Mouse (Mus musculus): Measurements from ENCODE around the gene Slc4a4. TPM values are rescaled to one million over a fixed set of nuclear protein-coding genes. Genes with fewer than 3 reads are reported as not detected.

The Slc4a4 gene
- polyA plus RNA-seq, 1 experiment from 2014 or later = 12.1 TPM

DNA sequence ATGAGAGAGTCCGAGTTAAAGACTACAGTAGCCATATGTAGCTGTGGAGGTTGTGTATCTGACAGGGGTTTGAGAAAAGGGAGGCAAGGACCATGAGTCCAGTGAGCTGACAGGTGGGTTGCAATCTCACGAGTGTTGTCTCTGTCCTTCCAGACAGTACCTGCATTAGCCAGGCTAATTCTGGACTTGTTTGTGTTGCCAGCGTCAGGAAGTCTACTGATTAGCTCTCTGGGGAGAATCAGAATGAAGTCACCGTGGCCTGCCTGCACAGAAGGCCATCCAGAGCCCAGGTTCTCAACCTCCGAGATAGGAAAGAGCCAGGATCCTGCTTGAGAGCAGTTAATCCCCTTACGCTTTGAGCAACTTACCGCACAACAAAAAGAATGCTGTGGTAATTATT lies 18.2 kb downstream of the Slc4a4 start:
- DNase-seq (ENCODE audit: low spot score) = no peak
- H3K27me3 ChIP-seq (ENCODE audit: control insufficient read depth, insufficient read depth, low read length) = no peaks in the 10 kb centered on the region
- H3K9me3 ChIP-seq (ENCODE audit: control insufficient read depth, low read length) = no peaks in the 10 kb centered on the region
- no peak overlapping the region for H3K27ac ChIP-seq
- no peak overlapping the region for H3K4me3 ChIP-seq (replicated peaks; ENCODE audit: low read length)
- no peak for ATAC-seq (ENCODE audit: low FRiP score)
- no peaks in the 10 kb centered on the region for H3K36me3 ChIP-seq (replicated peaks; ENCODE audit: control insufficient read depth, insufficient read depth)
- no peaks in the 10 kb centered on the region for H3K4me1 ChIP-seq (replicated peaks; ENCODE audit: control insufficient read depth, insufficient read depth, low read length)
- no peak overlapping the region for H3K9ac ChIP-seq
- no peak overlapping the region for H3K4me2 ChIP-seq (replicated peaks)
- 79% methylated on average over 7 of the region's 7 CpGs for whole genome bisulfite sequencing

DNA sequence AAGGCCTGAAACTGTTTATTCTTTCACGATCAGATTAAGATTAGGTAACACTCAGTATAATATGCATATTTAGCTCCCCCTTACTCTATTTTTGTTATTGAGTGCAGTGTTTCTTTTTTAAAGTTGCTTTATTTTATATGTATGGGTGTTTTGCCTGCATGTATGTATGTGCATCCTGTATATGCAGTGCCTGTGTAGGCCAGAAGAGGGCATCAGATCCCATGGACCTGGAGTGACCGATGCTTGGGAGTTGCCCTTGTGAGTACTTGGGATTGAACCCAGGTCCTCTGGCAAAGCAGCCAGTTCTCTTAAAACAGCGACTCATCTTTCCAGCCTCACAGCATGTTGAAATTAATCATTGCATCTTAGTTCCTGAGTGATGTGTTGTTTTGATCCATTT lies 21.0 kb downstream of the Slc4a4 start:
- no peaks in the 10 kb centered on the region for H3K27me3 ChIP-seq (ENCODE audit: control insufficient read depth, insufficient read depth, low read length)
- DNase-seq (ENCODE audit: low spot score) (no peak), ATAC-seq (ENCODE audit: low FRiP score) (no peak)
- H3K36me3 ChIP-seq (replicated peaks; ENCODE audit: control insufficient read depth, insufficient read depth) = no peaks in the 10 kb centered on the region
- H3K9me3 ChIP-seq (ENCODE audit: control insufficient read depth, low read length) = no peaks in the 10 kb centered on the region
- no peak overlapping the region for H3K4me2 ChIP-seq (replicated peaks)
- no peak overlapping the region for H3K4me3 ChIP-seq (replicated peaks; ENCODE audit: low read length)
- 95% methylated on average over 3 of the region's 3 CpGs for WGBS
- H3K9ac ChIP-seq = no peak overlapping the region
- no peaks in the 10 kb centered on the region for H3K4me1 ChIP-seq (replicated peaks; ENCODE audit: control insufficient read depth, insufficient read depth, low read length)
- no peak overlapping the region for H3K27ac ChIP-seq

DNA sequence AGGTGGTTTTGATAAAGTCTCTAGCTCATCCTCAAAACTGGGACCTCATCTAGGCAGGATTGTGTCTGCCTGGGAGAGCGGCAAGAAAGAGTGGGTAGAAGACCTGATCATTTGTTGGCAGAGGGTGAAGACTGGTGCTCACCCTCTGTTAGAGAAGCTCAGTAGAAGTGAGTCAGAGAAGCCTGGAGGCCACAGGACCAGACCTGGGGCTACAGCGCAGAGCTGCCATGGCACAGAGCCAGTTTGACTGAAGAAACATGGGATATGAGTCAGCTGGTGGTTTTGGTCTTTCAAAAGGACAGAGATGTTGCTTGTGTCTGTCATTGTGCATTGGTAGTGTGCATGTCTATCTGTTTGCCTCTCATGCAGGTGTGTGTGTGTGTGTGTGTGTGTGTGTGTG lies 26.0 kb downstream of the Slc4a4 start:
- no peak for DNase-seq (ENCODE audit: low spot score)
- Histone ChIP-seq H3K4me2 (replicated peaks) (no peak overlapping the region), H3K27me3 (ENCODE audit: control insufficient read depth, insufficient read depth, low read length) (no peaks in the 10 kb centered on the region), H3K4me1 (replicated peaks; ENCODE audit: control insufficient read depth, insufficient read depth, low read length) (no peaks in the 10 kb centered on the region), H3K9me3 (ENCODE audit: control insufficient read depth, low read length) (no peaks in the 10 kb centered on the region), H3K4me3 (replicated peaks; ENCODE audit: low read length) (no peak overlapping the region), H3K36me3 (replicated peaks; ENCODE audit: control insufficient read depth, insufficient read depth) (no peaks in the 10 kb centered on the region), H3K27ac (no peak overlapping the region), H3K9ac (no peak overlapping the region)
- ATAC-seq (ENCODE audit: low FRiP score) = no peak
- WGBS = 98% methylated on average over 2 of the region's 2 CpGs

DNA sequence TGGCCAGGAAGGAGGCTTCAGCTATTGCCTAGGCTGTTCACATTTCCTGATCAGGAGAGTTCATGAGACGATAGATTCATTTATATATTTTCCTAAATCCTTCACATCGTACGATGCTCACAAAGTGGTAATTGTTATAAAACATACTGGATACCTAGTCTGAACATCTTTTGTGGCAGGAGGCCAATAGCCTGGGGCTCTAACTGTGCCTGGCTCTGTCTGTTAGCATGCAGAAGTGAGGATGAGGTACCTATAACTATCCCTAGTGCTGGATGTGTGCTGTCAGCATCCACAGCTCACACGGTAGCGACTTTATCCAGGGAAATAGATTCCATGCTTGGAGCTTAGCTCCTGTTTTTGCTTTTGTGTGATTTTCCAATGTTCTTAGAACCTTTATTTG lies 28.5 kb downstream of the Slc4a4 start:
- Histone ChIP-seq H3K36me3 (replicated peaks; ENCODE audit: control insufficient read depth, insufficient read depth) (no peaks in the 10 kb centered on the region), H3K9me3 (ENCODE audit: control insufficient read depth, low read length) (no peaks in the 10 kb centered on the region), H3K4me3 (replicated peaks; ENCODE audit: low read length) (no peak overlapping the region), H3K27ac (no peak overlapping the region), H3K9ac (no peak overlapping the region), H3K4me2 (replicated peaks) (no peak overlapping the region), H3K4me1 (replicated peaks; ENCODE audit: control insufficient read depth, insufficient read depth, low read length) (no peaks in the 10 kb centered on the region), H3K27me3 (ENCODE audit: control insufficient read depth, insufficient read depth, low read length) (no peaks in the 10 kb centered on the region)
- 92% methylated on average over 5 of the region's 5 CpGs for WGBS
- ATAC-seq (ENCODE audit: low FRiP score) = no peak
- no peak for DNase-seq (ENCODE audit: low spot score)

DNA sequence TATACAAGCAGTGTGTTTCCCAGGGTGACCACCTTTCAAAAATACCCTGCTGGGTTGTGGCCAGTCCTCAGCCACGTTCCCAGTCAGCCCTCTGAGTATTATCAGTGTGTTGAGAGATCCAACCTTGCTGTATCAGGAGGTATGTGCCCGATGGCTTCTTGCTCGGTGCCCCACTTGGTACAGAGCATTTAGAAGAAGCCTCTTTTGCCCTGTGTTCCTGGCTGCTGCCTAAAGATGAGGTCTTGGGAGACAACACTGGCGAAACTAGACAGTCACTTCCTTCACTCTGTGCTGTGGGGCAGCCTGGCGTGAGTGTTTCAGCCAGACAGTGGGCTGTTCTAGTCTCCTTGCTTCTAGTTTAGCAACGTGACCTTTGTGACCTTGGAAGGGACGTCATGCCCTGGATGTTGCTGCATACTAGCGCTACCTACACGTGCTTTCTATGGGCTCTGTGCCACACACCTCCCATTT lies 29.9 kb downstream of the Slc4a4 start:
- Histone ChIP-seq H3K9ac (no peak overlapping the region), H3K9me3 (ENCODE audit: control insufficient read depth, low read length) (no peaks in the 10 kb centered on the region), H3K4me1 (replicated peaks; ENCODE audit: control insufficient read depth, insufficient read depth, low read length) (no peaks in the 10 kb centered on the region), H3K27me3 (ENCODE audit: control insufficient read depth, insufficient read depth, low read length) (no peaks in the 10 kb centered on the region), H3K4me2 (replicated peaks) (no peak overlapping the region), H3K36me3 (replicated peaks; ENCODE audit: control insufficient read depth, insufficient read depth) (no peaks in the 10 kb centered on the region), H3K4me3 (replicated peaks; ENCODE audit: low read length) (no peak overlapping the region), H3K27ac (no peak overlapping the region)
- WGBS = 76% methylated on average over 9 of the region's 9 CpGs
- DNase-seq (ENCODE audit: low spot score) (no peak), ATAC-seq (ENCODE audit: low FRiP score) (no peak)

DNA sequence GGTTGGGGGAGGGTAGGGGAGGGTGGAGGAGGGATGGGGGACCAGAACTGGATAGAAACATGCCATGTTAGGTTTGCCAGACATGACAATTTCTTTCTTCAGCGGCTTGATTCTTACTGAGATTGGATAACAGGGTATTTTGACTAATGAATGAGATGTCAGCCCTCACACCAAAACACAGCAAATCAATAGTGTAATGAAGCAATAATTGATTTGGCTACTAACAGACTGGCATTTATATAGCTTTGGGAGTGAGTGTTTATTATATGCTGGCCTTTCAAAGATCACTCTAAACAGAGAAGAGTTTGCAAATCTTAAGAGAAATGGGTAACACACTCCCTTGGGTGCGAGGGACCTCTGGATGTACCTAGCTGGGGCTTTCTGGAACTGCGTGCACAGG lies 30.6 kb downstream of the Slc4a4 start:
- no peak for DNase-seq (ENCODE audit: low spot score)
- 87% methylated on average over 3 of the region's 3 CpGs for WGBS
- Histone ChIP-seq H3K27me3 (ENCODE audit: control insufficient read depth, insufficient read depth, low read length) (no peaks in the 10 kb centered on the region), H3K4me3 (replicated peaks; ENCODE audit: low read length) (no peak overlapping the region), H3K27ac (no peak overlapping the region), H3K4me2 (replicated peaks) (no peak overlapping the region), H3K9ac (no peak overlapping the region), H3K4me1 (replicated peaks; ENCODE audit: control insufficient read depth, insufficient read depth, low read length) (no peaks in the 10 kb centered on the region), H3K36me3 (replicated peaks; ENCODE audit: control insufficient read depth, insufficient read depth) (no peaks in the 10 kb centered on the region), H3K9me3 (ENCODE audit: control insufficient read depth, low read length) (no peaks in the 10 kb centered on the region)
- no peak for ATAC-seq (ENCODE audit: low FRiP score)

DNA sequence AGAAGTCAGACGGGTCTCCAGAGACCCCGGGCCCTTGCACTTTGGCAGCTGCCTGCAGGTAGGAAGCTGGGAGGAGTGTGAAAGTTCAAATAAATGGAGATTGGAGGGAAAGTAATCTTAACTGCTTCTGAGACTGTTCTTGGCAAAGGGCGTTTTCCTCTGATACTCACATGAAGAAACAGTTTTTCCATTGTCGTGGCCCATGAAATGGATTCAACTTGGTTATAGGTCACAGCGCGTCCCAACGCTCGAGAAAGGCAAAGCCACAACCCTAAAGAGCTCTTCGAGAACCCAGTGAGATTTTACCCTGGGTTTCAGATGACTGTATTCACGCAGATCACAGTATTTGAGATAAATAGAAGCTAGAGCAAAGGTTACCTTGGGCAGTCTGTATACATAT lies 31.0 kb downstream of the Slc4a4 start:
- 88% methylated on average over 10 of the region's 10 CpGs for WGBS
- H3K4me1 ChIP-seq (replicated peaks; ENCODE audit: control insufficient read depth, insufficient read depth, low read length) = no peaks in the 10 kb centered on the region
- ATAC-seq (ENCODE audit: low FRiP score) = no peak

DNA sequence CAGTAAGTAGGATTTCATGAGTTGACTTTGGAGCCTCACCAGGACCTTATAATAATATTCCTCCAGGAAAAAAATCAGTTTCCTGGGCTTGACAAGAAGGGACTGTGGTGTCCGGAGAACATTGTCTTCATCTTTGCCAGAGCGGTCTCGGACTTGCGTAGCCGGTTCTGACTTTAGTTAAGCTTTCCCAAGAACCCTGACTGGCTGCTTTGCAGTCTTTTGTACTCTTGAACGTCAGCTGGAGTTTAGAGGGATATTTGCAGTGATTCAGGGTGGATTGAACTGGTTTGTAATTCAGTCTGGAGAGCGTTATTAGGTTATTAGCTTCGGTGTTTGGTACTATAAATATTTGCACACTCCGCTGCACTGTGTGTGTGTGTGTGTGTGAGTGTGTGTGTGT lies 31.9 kb downstream of the Slc4a4 start:
- Histone ChIP-seq H3K36me3 (replicated peaks; ENCODE audit: control insufficient read depth, insufficient read depth) (no peaks in the 10 kb centered on the region), H3K4me2 (replicated peaks) (no peak overlapping the region), H3K9ac (no peak overlapping the region), H3K9me3 (ENCODE audit: control insufficient read depth, low read length) (no peaks in the 10 kb centered on the region), H3K27ac (no peak overlapping the region), H3K4me3 (replicated peaks; ENCODE audit: low read length) (no peak overlapping the region), H3K4me1 (replicated peaks; ENCODE audit: control insufficient read depth, insufficient read depth, low read length) (no peaks in the 10 kb centered on the region), H3K27me3 (ENCODE audit: control insufficient read depth, insufficient read depth, low read length) (no peaks in the 10 kb centered on the region)
- no peak for DNase-seq (ENCODE audit: low spot score)
- no peak for ATAC-seq (ENCODE audit: low FRiP score)
- 88% methylated on average over 9 of the region's 9 CpGs for WGBS

More for the DNA sequence above, 31.0 kb downstream of the Slc4a4 start:
- Histone ChIP-seq H3K4me2 (replicated peaks) (no peak overlapping the region), H3K27ac (no peak overlapping the region), H3K36me3 (replicated peaks; ENCODE audit: control insufficient read depth, insufficient read depth) (no peaks in the 10 kb centered on the region), H3K9ac (no peak overlapping the region), H3K4me3 (replicated peaks; ENCODE audit: low read length) (no peak overlapping the region), H3K9me3 (ENCODE audit: control insufficient read depth, low read length) (no peaks in the 10 kb centered on the region), H3K27me3 (ENCODE audit: control insufficient read depth, insufficient read depth, low read length) (no peaks in the 10 kb centered on the region)
- DNase-seq (ENCODE audit: low spot score) = no peak

DNA sequence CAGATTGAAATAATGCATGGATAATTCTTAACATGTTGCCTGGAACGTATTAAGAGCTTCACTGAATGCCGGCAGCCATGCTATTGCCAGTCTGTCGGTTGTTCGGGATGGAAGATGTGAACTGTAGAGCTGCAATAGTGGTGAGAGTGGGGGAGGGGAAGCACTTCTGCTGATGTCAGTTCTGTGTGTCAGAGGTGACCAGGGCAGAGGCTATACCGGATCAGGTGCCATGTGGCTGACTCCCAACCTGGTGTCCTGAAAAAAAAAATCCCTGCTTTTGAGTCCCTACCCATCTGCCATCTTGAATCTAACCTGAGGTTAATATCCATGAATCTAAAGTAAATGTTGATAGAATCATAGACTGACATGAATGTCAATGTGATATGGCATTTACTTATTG lies 39.0 kb downstream of the Slc4a4 start:
- no peak overlapping the region for H3K9ac ChIP-seq
- ATAC-seq (ENCODE audit: low FRiP score) (no peak), DNase-seq (ENCODE audit: low spot score) (no peak)
- 92% methylated on average over 5 of the region's 5 CpGs for WGBS
- no peak overlapping the region for H3K27ac ChIP-seq
- peaks cover 5% of the 10 kb centered on the region; the same call in 1 of the 2 replicates for H3K4me1 ChIP-seq (replicated peaks; ENCODE audit: control insufficient read depth, insufficient read depth, low read length)
- no peak overlapping the region for H3K4me3 ChIP-seq (replicated peaks; ENCODE audit: low read length)
- H3K27me3 ChIP-seq (ENCODE audit: control insufficient read depth, insufficient read depth, low read length) = no peaks in the 10 kb centered on the region
- H3K9me3 ChIP-seq (ENCODE audit: control insufficient read depth, low read length) = no peaks in the 10 kb centered on the region
- no peak overlapping the region for H3K4me2 ChIP-seq (replicated peaks)
- H3K36me3 ChIP-seq (replicated peaks; ENCODE audit: control insufficient read depth, insufficient read depth) = no peaks in the 10 kb centered on the region

DNA sequence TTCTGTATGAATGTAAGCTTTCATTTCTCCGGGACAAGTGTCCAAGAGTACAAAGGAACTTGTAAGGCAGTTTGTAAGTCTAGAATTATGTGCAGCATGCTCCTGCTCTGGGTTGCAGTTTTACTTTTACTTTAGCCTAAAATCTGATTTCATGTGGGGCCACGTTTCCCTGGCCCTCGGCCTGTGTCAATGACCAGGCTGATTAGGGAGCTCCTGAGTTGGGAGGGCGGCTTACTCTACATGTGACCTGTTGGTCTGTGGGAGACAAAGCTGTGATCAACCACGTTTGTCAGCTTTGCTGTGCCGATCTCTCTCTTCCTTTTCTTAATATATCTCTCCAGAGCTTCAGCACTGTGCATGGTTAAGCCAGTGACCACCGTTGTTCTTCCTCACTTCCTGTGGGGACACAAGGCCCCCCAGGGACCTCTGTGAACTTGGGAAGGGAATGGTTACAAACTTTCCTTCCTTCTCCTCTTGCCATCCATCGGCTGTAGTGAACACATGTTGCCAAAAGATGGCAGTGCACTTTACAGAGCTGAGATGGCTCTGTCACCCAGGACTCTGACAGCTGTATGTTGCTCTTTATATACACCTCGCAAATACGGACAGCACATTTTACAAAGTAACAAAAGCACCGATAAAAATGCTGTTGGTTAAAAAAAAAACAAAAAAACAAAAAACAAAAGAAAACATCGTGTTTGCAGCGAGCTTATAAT lies 41.7 kb downstream of the Slc4a4 start:
- Histone ChIP-seq H3K9me3 (ENCODE audit: control insufficient read depth, low read length) (no peaks in the 10 kb centered on the region), H3K4me3 (replicated peaks; ENCODE audit: low read length) (no peak overlapping the region), H3K4me1 (replicated peaks; ENCODE audit: control insufficient read depth, insufficient read depth, low read length) (peaks cover 5% of the 10 kb centered on the region; the same call in 1 of the 2 replicates), H3K36me3 (replicated peaks; ENCODE audit: control insufficient read depth, insufficient read depth) (no peaks in the 10 kb centered on the region), H3K4me2 (replicated peaks) (no peak overlapping the region), H3K27me3 (ENCODE audit: control insufficient read depth, insufficient read depth, low read length) (no peaks in the 10 kb centered on the region), H3K9ac (no peak overlapping the region), H3K27ac (no peak overlapping the region)
- ATAC-seq (ENCODE audit: low FRiP score) = no peak
- peak; percentile 79 for DNase-seq (ENCODE audit: low spot score)
- 53% methylated on average over 13 of the region's 13 CpGs for WGBS
